Mouse (Mus musculus) CH12.LX (cell line): ENCODE data around the gene Peli1. TPM values are rescaled to one million over a fixed set of nuclear protein-coding genes. Genes with fewer than 3 reads are reported as not detected.

Experiments used
- DNase-seq: peaks from one replicate; pipeline ENCODE4 v3.0.0-alpha.2; 2013; ENCODE audit errors: extremely low read depth
- H3K27ac ChIP-seq: 2 replicates; pipeline ENCODE4 v1.5.1; 2012; ENCODE audit warnings: low read depth, mild to moderate bottlenecking, control low read depth, moderate library complexity; ENCODE audit not compliant: insufficient read depth
- H3K27me3 ChIP-seq: replicated peaks from 2 replicates; pipeline ENCODE3; 2012; ENCODE audit warnings: inconsistent platforms
- H3K36me3 ChIP-seq, 2 experiments: replicated peaks in 1 of 2; 2 replicates each; pipeline versions ENCODE3 to v1.6.1; 2012; ENCODE audit warnings: inconsistent platforms in 1 of 2, low read length in 1 of 2, mild to moderate bottlenecking in 1 of 2, mixed read lengths in 1 of 2, moderate library complexity in 1 of 2; ENCODE audit not compliant: control insufficient read depth in 1 of 2, insufficient read depth in 1 of 2
- H3K4me1 ChIP-seq, 2 experiments: 2 replicates each; pipeline ENCODE4 v1.6.1; 2012; ENCODE audit warnings: inconsistent platforms in 1 of 2, moderate library complexity in 1 of 2; ENCODE audit not compliant: insufficient read depth in 2 of 2, control insufficient read depth in 1 of 2
- H3K4me2 ChIP-seq: 2 replicates; pipeline ENCODE4 v1.6.1; 2012; ENCODE audit warnings: low read depth, mild to moderate bottlenecking, control low read depth; ENCODE audit not compliant: poor library complexity, insufficient read depth, severe bottlenecking
- H3K4me3 ChIP-seq, 3 experiments: fragments of 150-350 bp in 1 of 3; sonication (generic) in 1 of 3; replicated peaks in 1 of 3; 2 replicates each; pipeline versions ENCODE3 to v1.5.1; 2011 to 2012; ENCODE audit warnings: low read depth in 2 of 3, low read length in 2 of 3, mild to moderate bottlenecking in 2 of 3, moderate library complexity in 2 of 3, control low read depth in 1 of 3, improper control_type of control experiment in 1 of 3, inconsistent platforms in 1 of 3, mixed read lengths in 1 of 3; ENCODE audit not compliant: poor library complexity in 1 of 3
- H3K79me2 ChIP-seq: replicated peaks from 2 replicates; pipeline ENCODE4 v1.6.1; 2012; ENCODE audit warnings: mild to moderate bottlenecking, moderate library complexity; ENCODE audit not compliant: control insufficient read depth, poor library complexity, insufficient read depth, severe bottlenecking; ENCODE audit errors: extremely low read depth
- H3K9ac ChIP-seq: 2 replicates; pipeline ENCODE4 v1.6.1; 2012; ENCODE audit warnings: low read depth, mild to moderate bottlenecking, control low read depth, moderate library complexity; ENCODE audit not compliant: insufficient read depth
- H3K9me3 ChIP-seq: replicated peaks from 2 replicates; pipeline ENCODE3; 2012; ENCODE audit warnings: low read length, inconsistent platforms, mixed read lengths
- BHLHE40 ChIP-seq: IDR thresholded peaks from 2 replicates; pipeline ENCODE4 v1.6.1; 2011; ENCODE audit warnings: mild to moderate bottlenecking, low read depth, low read length, improper control_type of control experiment
- CHD1 ChIP-seq: IDR thresholded peaks from 2 replicates; pipeline ENCODE4 v1.6.1; 2012; ENCODE audit warnings: low read depth, low read length, improper control_type of control experiment, inconsistent platforms
- E2F4 ChIP-seq: IDR thresholded peaks from 2 replicates; pipeline ENCODE4 v1.6.1; 2011; ENCODE audit warnings: low read depth, low read length, improper control_type of control experiment; ENCODE audit not compliant: insufficient replicate concordance
- EP300 ChIP-seq: IDR thresholded peaks from 2 replicates; pipeline ENCODE4 v1.6.1; 2011; ENCODE audit warnings: low read length, improper control_type of control experiment
- ETS1 ChIP-seq: conservative IDR thresholded peaks from 2 replicates; pipeline ENCODE4 v1.6.1; 2012; ENCODE audit warnings: low read depth, mild to moderate bottlenecking, inconsistent platforms, low read length, improper control_type of control experiment, moderate library complexity
- JUN ChIP-seq: IDR thresholded peaks from 2 replicates; pipeline ENCODE4 v1.6.1; 2011; ENCODE audit warnings: low read depth, mild to moderate bottlenecking, low read length, improper control_type of control experiment, moderate library complexity; ENCODE audit not compliant: insufficient read depth
- MAZ ChIP-seq: IDR thresholded peaks from 2 replicates; pipeline ENCODE4 v1.6.1; 2012; ENCODE audit warnings: low read depth, mild to moderate bottlenecking, inconsistent platforms, low read length, improper control_type of control experiment, moderate library complexity
- MEF2A ChIP-seq: IDR thresholded peaks from 2 replicates; pipeline ENCODE4 v1.6.1; 2014; ENCODE audit warnings: low read depth, mild to moderate bottlenecking, inconsistent platforms, low read length, improper control_type of control experiment, borderline replicate concordance
- NRF1 ChIP-seq: IDR thresholded peaks from 2 replicates; pipeline ENCODE4 v1.6.1; 2014; ENCODE audit warnings: low read depth, mild to moderate bottlenecking, inconsistent platforms, low read length, improper control_type of control experiment, moderate library complexity
- PAX5 ChIP-seq: IDR thresholded peaks from 2 replicates; pipeline ENCODE4 v1.6.1; 2012; ENCODE audit warnings: low read length, inconsistent platforms, mixed read lengths
- POLR2AphosphoS2 ChIP-seq: IDR thresholded peaks from 2 replicates; pipeline ENCODE4 v1.6.1; 2011; ENCODE audit warnings: low read depth, low read length, improper control_type of control experiment
- SIN3A ChIP-seq: IDR thresholded peaks from 2 replicates; pipeline ENCODE4 v1.6.1; 2012; ENCODE audit warnings: low read length, improper control_type of control experiment, inconsistent platforms
- SMC3 ChIP-seq: IDR thresholded peaks from 2 replicates; pipeline ENCODE4 v1.6.1; 2011; ENCODE audit warnings: low read depth, low read length, improper control_type of control experiment
- UBTF ChIP-seq: IDR thresholded peaks from 2 replicates; pipeline ENCODE4 v1.6.1; 2012; ENCODE audit warnings: low read depth, mild to moderate bottlenecking, inconsistent platforms, low read length, improper control_type of control experiment, moderate library complexity
- USF2 ChIP-seq: conservative IDR thresholded peaks from 2 replicates; pipeline ENCODE4 v1.6.1; 2011; ENCODE audit warnings: low read depth, low read length, improper control_type of control experiment
- ZNF384 ChIP-seq: IDR thresholded peaks from 2 replicates; pipeline ENCODE4 v1.6.1; 2012; ENCODE audit warnings: low read depth, low read length, improper control_type of control experiment, inconsistent platforms
- dilution Hi-C: fragments of 300-500 bp; cut with MboI; formaldehyde crosslinking; loops from 2 replicates; pipeline ENCODE4 v1.14.3; 2020; ENCODE audit warnings: low sequenced_read_pairs; ENCODE audit not compliant: extremely low pct_unique_long_range_greater_than_20kb, extremely low pct_ligation_motif_present
- in situ Hi-C: fragments of 300-500 bp; cut with MboI; formaldehyde crosslinking; loops from 3 replicates; pipeline ENCODE4 v1.14.3; 2019; ENCODE audit warnings: low sequenced_read_pairs, low pct_ligation_motif_present, low pct_unique_long_range_greater_than_20kb, mixed read lengths
- polyA plus RNA-seq: library from polyadenylated mRNA; unstranded; fragments of >175 nt; gene quantifications from 2 replicates; pipeline ENCODE4 v1.2.1, GENCODE M21; 2012; ENCODE audit warnings: low read depth; ENCODE audit not compliant: insufficient read length
- total RNA-seq, 2 experiments: library from RNA; depleted of rRNA; stranded (reverse); fragments of 300-350 nt in 1 of 2; fragments of >200 nt in 1 of 2; gene quantifications; 2 replicates each; pipeline ENCODE4 v1.2.3; 2012 to 2014

Peli1 gene
- total and polyA plus RNA-seq, 3 experiments, result 6.7 to 25.9 (median 14.8) TPM

DNA sequence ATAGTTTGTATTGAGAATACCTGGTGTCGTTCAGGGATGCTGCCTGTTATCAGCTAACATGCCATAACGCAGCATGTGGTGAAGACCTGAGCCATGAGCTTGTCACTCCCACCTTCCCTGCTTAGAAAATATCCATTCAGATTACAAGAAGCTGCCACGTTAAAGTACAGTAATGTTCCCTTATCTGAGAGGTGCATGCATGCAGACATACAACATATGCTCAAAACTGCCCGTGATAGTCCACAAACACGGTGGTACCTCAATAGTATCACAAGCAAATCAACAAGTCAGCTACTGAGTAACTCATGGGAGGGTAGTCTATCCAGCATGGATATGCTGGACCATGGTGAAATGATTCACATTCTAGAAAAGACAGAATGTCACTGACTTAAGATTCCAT lies 48.5 kb upstream of the Peli1 start:
- Histone ChIP-seq H3K27ac (no peak overlapping the region), H3K4me2 (no peak overlapping the region), H3K9me3 (no peaks in the 10 kb centered on the region), H3K27me3 (no peaks in the 10 kb centered on the region), H3K79me2 (no peaks in the 10 kb centered on the region), H3K9ac (no peak overlapping the region), H3K4me1 (peaks cover 7 to 29% of the 10 kb centered on the region in 2 experiments; a peak in 3 of 4 replicates), H3K36me3 (no peaks in the 10 kb centered on the region), H3K4me3 (no peak overlapping the region)
- no peak for TF ChIP-seq MAZ
- no peak for TF ChIP-seq JUN
- no peak for TF ChIP-seq CHD1
- TF ChIP-seq SMC3, result no peak
- TF ChIP-seq PAX5, result no peak
- no peak for TF ChIP-seq POLR2AphosphoS2
- no peak for TF ChIP-seq USF2
- TF ChIP-seq ZNF384, result no peak
- TF ChIP-seq BHLHE40, result no peak
- TF ChIP-seq UBTF, result no peak
- TF ChIP-seq NRF1, result no peak
- in situ Hi-C loops, result no loop called here
- DNase-seq, result no peak
- dilution Hi-C loops, result no loop called here

DNA sequence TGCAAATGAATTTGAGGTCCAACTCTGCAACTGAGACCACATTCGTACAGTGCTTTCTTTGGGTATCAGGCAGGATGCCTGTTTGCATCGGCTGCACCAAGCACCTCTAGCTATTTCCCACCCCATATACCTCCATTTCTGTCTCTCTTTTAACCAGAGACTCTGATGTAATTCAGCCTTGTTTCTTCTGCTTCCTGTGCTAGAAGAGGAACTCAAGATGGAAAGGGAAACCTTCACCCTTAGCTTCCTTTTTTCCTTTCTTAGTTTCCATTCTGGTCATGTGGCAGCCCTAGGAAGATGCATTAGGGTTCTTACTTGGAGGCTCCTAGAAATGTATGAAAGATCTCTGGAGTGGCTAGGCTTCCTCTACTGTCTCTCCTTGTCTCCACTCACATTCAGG lies 44.9 kb upstream of the Peli1 start:
- H3K9me3 ChIP-seq, result no peaks in the 10 kb centered on the region
- H3K4me2 ChIP-seq, result no peak overlapping the region
- in situ Hi-C loops, result no loop called here
- peaks cover 7 to 35% of the 10 kb centered on the region in 2 experiments; a peak in 3 of 4 replicates for H3K4me1 ChIP-seq
- TF ChIP-seq E2F4, result no peak
- TF ChIP-seq MEF2A, result no peak
- no peak for TF ChIP-seq NRF1
- TF ChIP-seq JUN, result no peak
- no peak for TF ChIP-seq EP300
- TF ChIP-seq POLR2AphosphoS2, result no peak
- TF ChIP-seq ETS1, result no peak
- TF ChIP-seq SIN3A, result no peak
- no peak for TF ChIP-seq MAZ
- no peaks in the 10 kb centered on the region for H3K27me3 ChIP-seq
- H3K79me2 ChIP-seq, result no peaks in the 10 kb centered on the region
- H3K36me3 ChIP-seq, result no peaks in the 10 kb centered on the region
- no peak overlapping the region for H3K4me3 ChIP-seq
- no peak overlapping the region for H3K27ac ChIP-seq
- H3K9ac ChIP-seq, result no peak overlapping the region
- dilution Hi-C loops, result no loop called here
- no peak for DNase-seq
